Mouse (Mus musculus) megakaryocyte, embryonic 14.5 days (primary cell): ENCODE results near the gene Insig2. TPM values are rescaled to one million over a fixed set of nuclear protein-coding genes. Genes with fewer than 3 reads are reported as not detected.

Experiments used
- H3K27me3 ChIP-seq: replicated peaks from 2 replicates; pipeline ENCODE3; 2012; ENCODE audit warnings: inconsistent platforms
- H3K36me3 ChIP-seq: replicated peaks from 2 replicates; pipeline ENCODE3; 2012; ENCODE audit warnings: low read length, inconsistent platforms, mixed read lengths
- H3K4me1 ChIP-seq: 2 replicates; pipeline ENCODE4 v1.6.1; 2012; ENCODE audit warnings: inconsistent platforms
- H3K4me3 ChIP-seq: replicated peaks from 2 replicates; pipeline ENCODE3; 2012; ENCODE audit warnings: moderate library complexity, mild to moderate bottlenecking, inconsistent platforms
- H3K9me3 ChIP-seq: 2 replicates; pipeline ENCODE4 v1.6.1; 2012; ENCODE audit warnings: inconsistent platforms
- FLI1 ChIP-seq: IDR thresholded peaks from 2 replicates; pipeline ENCODE4 v1.6.1; 2012; ENCODE audit warnings: low read length, inconsistent platforms, mixed read lengths
- GATA1 ChIP-seq: IDR thresholded peaks from 3 replicates; pipeline ENCODE4 v1.6.1; 2012; ENCODE audit warnings: mixed read lengths, low read length, inconsistent platforms, borderline replicate concordance
- polyA plus RNA-seq: library from polyadenylated mRNA; stranded (reverse); fragments of >175 nt; gene quantifications from 2 replicates; pipeline ENCODE4 v1.2.3, GENCODE M21; 2012; ENCODE audit warnings: low replicate concordance; ENCODE audit not compliant: insufficient read depth

Gene Insig2
- polyA plus RNA-seq, 1 experiment = 10.1 TPM

DNA sequence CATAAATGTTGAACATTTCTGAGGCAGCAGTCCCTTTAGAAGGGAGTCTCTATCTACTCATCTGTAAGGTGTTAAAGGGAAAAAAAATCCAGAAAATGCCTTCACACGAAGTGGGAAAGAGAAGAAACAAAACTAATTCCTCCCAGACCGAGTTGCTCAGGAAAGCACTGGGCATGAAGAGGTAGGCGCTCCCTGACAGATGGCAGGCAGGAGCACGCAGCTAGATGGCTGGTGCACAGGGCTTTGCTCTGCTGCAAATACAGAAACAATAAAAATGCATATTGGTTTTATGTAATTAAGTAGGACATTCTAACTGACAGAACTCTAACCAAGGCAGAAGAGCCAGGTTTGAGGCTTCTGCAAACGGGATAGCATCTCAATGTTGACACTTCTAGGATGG is 42.0 kb downstream of the Insig2 start:
- TF ChIP-seq FLI1 (no peak), GATA1 (no peak)
- Histone ChIP-seq H3K36me3 (no peaks in the 10 kb centered on the region), H3K4me3 (no peak overlapping the region), H3K9me3 (no peaks in the 10 kb centered on the region; the same call in 1 of the 2 replicates), H3K4me1 (no peaks in the 10 kb centered on the region), H3K27me3 (no peaks in the 10 kb centered on the region)

DNA sequence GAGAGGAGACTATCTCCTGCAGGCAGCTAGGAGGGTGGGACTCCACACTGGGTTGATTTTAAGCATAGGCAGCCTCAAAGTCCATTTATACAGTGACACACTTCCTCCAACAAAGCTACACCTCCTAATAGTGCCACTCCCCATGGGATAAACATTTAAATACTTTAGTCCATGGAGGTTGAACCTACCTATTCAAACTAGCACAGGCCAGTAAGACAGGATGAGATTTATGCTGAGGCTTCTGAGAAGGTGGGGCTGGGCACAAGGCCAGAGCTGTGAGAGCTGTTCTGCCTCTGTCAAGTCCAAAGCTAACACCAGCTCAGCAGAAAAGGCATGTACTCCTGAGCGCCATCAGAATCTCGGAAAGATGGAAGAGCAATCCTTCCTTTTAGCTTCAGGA is 48.2 kb downstream of the Insig2 start:
- H3K4me1 ChIP-seq = no peaks in the 10 kb centered on the region
- H3K36me3 ChIP-seq = no peaks in the 10 kb centered on the region
- no peak for TF ChIP-seq GATA1
- no peak for TF ChIP-seq FLI1
- H3K9me3 ChIP-seq = 0 out of 2 replicates have a peak, but pooled peaks cover 3% of the 10 kb centered on the region
- H3K27me3 ChIP-seq = no peaks in the 10 kb centered on the region
- H3K4me3 ChIP-seq = no peak overlapping the region

- Histone ChIP-seq H3K27me3 (no peaks in the 10 kb centered on the region), H3K36me3 (no peaks in the 10 kb centered on the region), H3K9me3 (peaks cover 17% of the 10 kb centered on the region; the same call in 1 of the 2 replicates), H3K4me3 (no peak overlapping the region), H3K4me1 (no peaks in the 10 kb centered on the region)
- TF ChIP-seq GATA1 = no peak
- no peak for TF ChIP-seq FLI1
Measured at GRCm38 (mm10) chr1:121280501-121280900, 51.9 kb downstream of the Insig2 start.

DNA sequence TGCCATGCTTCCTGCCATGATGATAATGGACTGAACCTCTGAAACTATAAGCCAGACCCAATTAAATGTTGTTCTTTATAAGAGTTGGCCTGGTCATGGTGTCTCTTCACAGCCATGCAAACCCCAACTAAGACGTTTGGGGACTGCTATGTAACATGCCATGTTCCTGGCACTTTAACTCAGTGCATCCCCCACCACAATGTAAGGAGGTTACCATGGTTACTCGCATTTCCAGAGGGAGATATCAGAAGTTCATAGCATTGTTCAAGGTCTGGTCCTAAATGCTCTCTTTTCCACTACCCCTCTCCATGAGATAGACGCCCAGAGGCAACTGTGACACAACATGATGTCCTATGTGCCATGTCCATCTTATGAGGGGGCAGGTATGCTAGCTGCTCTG is 54.0 kb downstream of the Insig2 start:
- Histone ChIP-seq H3K9me3 (peaks cover 17% of the 10 kb centered on the region), H3K4me3 (no peak overlapping the region), H3K4me1 (no peaks in the 10 kb centered on the region), H3K27me3 (no peaks in the 10 kb centered on the region), H3K36me3 (no peaks in the 10 kb centered on the region)
- TF ChIP-seq GATA1 (no peak), FLI1 (no peak)

DNA sequence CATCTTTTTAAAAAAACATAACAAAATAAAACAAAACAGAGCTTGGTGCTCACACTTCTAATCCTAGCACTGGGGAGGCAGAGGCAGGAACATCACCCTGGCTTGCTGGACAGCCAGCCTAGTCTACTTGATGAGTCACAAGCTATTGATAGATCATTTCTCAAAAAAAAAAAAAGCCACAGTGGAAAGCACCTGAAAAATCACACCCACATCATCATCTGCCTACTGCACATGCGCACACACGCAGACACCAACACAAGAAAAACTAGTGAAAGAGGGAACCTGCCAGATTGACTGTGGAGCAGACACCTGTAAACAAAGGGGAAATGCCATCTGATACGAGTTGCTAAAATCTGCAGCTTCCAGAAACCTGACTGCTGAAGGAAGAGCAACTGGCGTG is 54.9 kb downstream of the Insig2 start:
- no peaks in the 10 kb centered on the region for H3K36me3 ChIP-seq
- H3K9me3 ChIP-seq = peaks cover 17% of the 10 kb centered on the region
- H3K4me1 ChIP-seq = no peaks in the 10 kb centered on the region
- H3K4me3 ChIP-seq = no peak overlapping the region
- TF ChIP-seq GATA1 = no peak
- no peak for TF ChIP-seq FLI1
- no peaks in the 10 kb centered on the region for H3K27me3 ChIP-seq

DNA sequence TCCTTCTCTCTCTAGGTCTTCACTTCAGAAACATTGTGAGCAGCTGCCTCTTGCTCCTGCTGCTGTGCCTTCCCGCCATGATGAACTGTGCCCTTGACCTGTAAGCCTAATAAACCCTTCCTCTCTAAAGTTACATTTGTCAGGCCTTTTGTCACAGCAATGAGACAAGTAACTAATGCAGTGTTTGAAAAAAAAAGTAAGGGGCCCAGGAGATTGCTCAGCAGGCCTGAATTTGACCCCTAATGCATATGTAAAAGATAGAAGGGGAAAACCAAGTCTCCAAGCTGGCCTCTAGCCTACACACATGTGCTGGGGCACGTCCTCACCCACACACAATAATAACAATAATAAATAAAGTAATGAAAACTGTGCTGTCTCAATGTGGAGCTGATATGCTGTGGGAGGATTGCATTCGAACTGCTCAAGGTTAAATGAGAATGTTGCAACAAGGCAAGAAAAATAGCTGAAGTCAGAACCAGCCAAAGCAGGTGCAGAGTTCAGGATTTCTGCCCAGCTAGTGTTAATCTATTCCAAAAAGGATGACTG is 56.4 kb downstream of the Insig2 start:
- H3K27me3 ChIP-seq = no peaks in the 10 kb centered on the region
- H3K4me3 ChIP-seq = no peak overlapping the region
- H3K9me3 ChIP-seq = peaks cover 17% of the 10 kb centered on the region
- no peak for TF ChIP-seq FLI1
- H3K4me1 ChIP-seq = no peaks in the 10 kb centered on the region
- H3K36me3 ChIP-seq = no peaks in the 10 kb centered on the region

- Histone ChIP-seq H3K27me3 (no peaks in the 10 kb centered on the region), H3K4me3 (peak overlapping the region; percentile 26), H3K9me3 (0 out of 2 replicates have a peak, but pooled peaks cover 12% of the 10 kb centered on the region), H3K4me1 (no peaks in the 10 kb centered on the region), H3K36me3 (no peaks in the 10 kb centered on the region)
- no peak for TF ChIP-seq FLI1
- no peak for TF ChIP-seq GATA1
Measured at GRCm38 (mm10) chr1:121260171-121260741, 72.1 kb downstream of the Insig2 start.

Other genes with a start within 250 kb of the Insig2 start
- gene Ccdc93, start 98.5 kb upstream of the Insig2 start, polyA plus RNA-seq = 2.6 TPM in 1 of 2 replicates, not detected in the other
- gene Htr5b, start 195.9 kb upstream of the Insig2 start, polyA plus RNA-seq = not detected in 2 replicates
- 9.1 and 10.6 TPM in 2 replicates for gene Ddx18, start 235.4 kb upstream of the Insig2 start, polyA plus RNA-seq